ENCODE assay signal across 8 mouse cellular contexts in the genomic region with DNA sequence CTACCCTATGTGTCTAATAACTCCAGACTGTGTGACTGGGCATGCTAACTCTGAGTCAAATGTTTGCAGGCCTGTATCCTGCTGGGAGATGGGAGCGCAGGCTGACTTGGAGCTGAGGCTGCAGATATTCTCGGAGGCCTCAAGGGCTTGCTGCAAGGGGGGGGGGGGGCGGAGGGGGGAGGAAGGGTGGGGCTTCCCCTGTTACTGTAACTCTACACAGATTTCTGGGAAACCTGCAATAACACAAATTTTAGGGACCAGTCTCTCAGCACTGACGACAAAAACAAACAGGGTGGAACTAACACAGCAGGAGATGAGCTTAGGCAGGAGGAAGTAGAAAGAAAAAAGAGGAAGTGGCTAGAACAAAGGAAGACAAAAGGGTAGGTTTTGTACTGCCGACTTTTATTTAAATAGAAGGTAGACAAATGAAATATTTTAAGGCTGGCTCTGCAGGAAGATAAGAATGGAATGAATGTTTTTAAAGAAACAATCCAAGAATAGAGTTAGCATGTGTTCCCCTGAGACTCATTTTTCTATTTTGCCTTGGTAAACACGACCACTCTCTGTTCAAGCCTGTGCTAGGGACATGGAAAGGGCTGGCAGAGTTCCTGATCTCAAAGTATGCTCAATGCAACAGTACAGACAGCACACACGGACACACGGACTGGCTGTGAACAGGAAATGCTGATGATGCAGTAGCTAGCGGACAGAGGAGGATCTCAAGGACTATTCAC. TPM values are rescaled to one million over a fixed set of nuclear protein-coding genes. Genes with fewer than 3 reads are reported as not detected.
A peak's percentile ranks its signal among the peaks of the same experiment; 100 is the strongest.
DNase-seq lines count a peak whose midpoint lies in the region; ATAC-seq and TF ChIP-seq lines count a peak whose summit lies in the region.

No protein-coding gene starts in this region.

- TF ChIP-seq POLR2A in lung, adult 2 months (IDR thresholded peaks at IDR 0.05; ENCODE audit: borderline replicate concordance, extremely low read depth, low read depth, low read length): no peak

- H3K27ac ChIP-seq in lung, embryonic 16.5 days (ENCODE audit: low read length): peak overlapping the region; percentile 59
- peak overlapping the region; percentile 88 for H3K27ac ChIP-seq in heart, postnatal 0 days (ENCODE audit: low read depth)
- peak overlapping the region; percentile 46 for H3K27ac ChIP-seq in liver, embryonic 16.5 days (ENCODE audit: low read length)

- H3K9me3 ChIP-seq in lung, embryonic 16.5 days (ENCODE audit: control insufficient read depth, low read length): no peaks in the 10 kb centered on the region
- no peaks in the 10 kb centered on the region for H3K9me3 ChIP-seq in heart, postnatal 0 days (replicated peaks; ENCODE audit: control insufficient read depth, low read length)
- H3K9me3 ChIP-seq in liver, embryonic 16.5 days (replicated peaks; ENCODE audit: control insufficient read depth, low read length): no peaks in the 10 kb centered on the region

- no peaks in the 10 kb centered on the region for H3K36me3 ChIP-seq in lung, embryonic 16.5 days (ENCODE audit: control insufficient read depth, insufficient read depth, low read length)
- no peaks in the 10 kb centered on the region for H3K36me3 ChIP-seq in heart, postnatal 0 days (replicated peaks; ENCODE audit: control insufficient read depth, insufficient read depth, low read length)
- no peaks in the 10 kb centered on the region for H3K36me3 ChIP-seq in liver, embryonic 16.5 days (ENCODE audit: control insufficient read depth, insufficient read depth)

- no peak overlapping the region for H3K4me3 ChIP-seq in lung, embryonic 16.5 days (ENCODE audit: low read length)
- H3K4me3 ChIP-seq in lung, adult 2 months (replicated peaks; ENCODE audit: extremely low read depth, low read depth, low read length): no peak overlapping the region
- no peak overlapping the region for H3K4me3 ChIP-seq in heart, postnatal 0 days (ENCODE audit: low read depth, low read length)
- no peak overlapping the region for H3K4me3 ChIP-seq in liver, embryonic 16.5 days (ENCODE audit: low read depth, low read length)

- DNase-seq in lung, adult 2 months: no peak
- peak; percentile 84 for DNase-seq in heart, postnatal 0 days (ENCODE audit: low spot score)
- no peak for DNase-seq in left cerebral cortex, postnatal 36 days (ENCODE audit: low spot score in 2 of 2)
- DNase-seq in embryo, embryonic 11 days: no peak
- no peak for DNase-seq in testis, postnatal 10 days (ENCODE audit: low spot score)

- TF ChIP-seq CTCF in lung, adult 2 months (IDR thresholded peaks at IDR 0.05; ENCODE audit: insufficient read depth, low read length): no peak
- TF ChIP-seq CTCF in heart, postnatal 0 days (IDR thresholded peaks at IDR 0.05; ENCODE audit: low read depth): no peak

- no peaks in the 10 kb centered on the region for H3K27me3 ChIP-seq in lung, embryonic 16.5 days (ENCODE audit: control insufficient read depth, insufficient read depth, low read depth, low read length)
- no peaks in the 10 kb centered on the region for H3K27me3 ChIP-seq in heart, postnatal 0 days (ENCODE audit: control insufficient read depth, insufficient read depth, low read length)
- no peaks in the 10 kb centered on the region for H3K27me3 ChIP-seq in liver, embryonic 16.5 days (ENCODE audit: control insufficient read depth, insufficient read depth, low read depth, low read length)

- ATAC-seq in lung, embryonic 16.5 days (ENCODE audit: low read depth): peak; percentile 71
- peak; percentile 97 for ATAC-seq in activated CD4-positive, CD25-positive, alpha-beta regulatory T cell, adult 4 months
- ATAC-seq in heart, postnatal 0 days (ENCODE audit: insufficient read depth, low read depth): peak; percentile 83
- peak; percentile 40 for ATAC-seq in liver, embryonic 16.5 days (ENCODE audit: low read depth)

- intact Hi-C loops in left cerebral cortex, postnatal 36 days (cut with DNase I): no loop called here

- 19% methylated on average over 8 of the region's 9 CpGs for WGBS in lung, embryonic 16.5 days
- WGBS in lung, adult 2 months: 7% methylated on average over 8 of the region's 9 CpGs
- WGBS in heart, postnatal 0 days: 24% methylated on average over 8 of the region's 9 CpGs
- 21% methylated on average over 8 of the region's 9 CpGs for WGBS in liver, embryonic 16.5 days (ENCODE audit: insufficient replicate concordance)

- TF ChIP-seq EP300 in heart, postnatal 0 days (IDR thresholded peaks at IDR 0.05; ENCODE audit: low read depth): peak; percentile 57; the same call in 1 of the 2 replicates

- no peak overlapping the region for H3K9ac ChIP-seq in lung, embryonic 16.5 days (ENCODE audit: low read length)
- H3K9ac ChIP-seq in heart, postnatal 0 days (replicated peaks; ENCODE audit: low read depth, low read length): no peak overlapping the region; the same call in 1 of the 2 replicates
- H3K9ac ChIP-seq in liver, embryonic 16.5 days (ENCODE audit: low read depth, low read length): no peak overlapping the region

- H3K4me1 ChIP-seq in lung, embryonic 16.5 days (replicated peaks; ENCODE audit: control insufficient read depth, insufficient read depth, low read length): peaks cover 10% of the 10 kb centered on the region
- H3K4me1 ChIP-seq in lung, adult 2 months (ENCODE audit: control insufficient read depth, insufficient read depth, low read length): peaks cover 11% of the 10 kb centered on the region
- H3K4me1 ChIP-seq in heart, postnatal 0 days (ENCODE audit: control insufficient read depth, insufficient read depth): 0 out of 2 replicates have a peak, but pooled peaks cover 6% of the 10 kb centered on the region
- H3K4me1 ChIP-seq in liver, embryonic 16.5 days (ENCODE audit: control insufficient read depth, low read depth, low read length): peaks cover 25% of the 10 kb centered on the region

- no peak overlapping the region for H3K4me2 ChIP-seq in lung, embryonic 16.5 days (ENCODE audit: low read depth, low read length)
- H3K4me2 ChIP-seq in heart, postnatal 0 days (ENCODE audit: low read depth, low read length): peak overlapping the region; percentile 24; the same call in 1 of the 2 replicates
- no peak overlapping the region for H3K4me2 ChIP-seq in liver, embryonic 16.5 days (ENCODE audit: low read depth, low read length)

RNA-seq across cellular contexts. Expression of a gene that starts 42.4 kb away (rescaled TPM):
- polyA plus RNA-seq in lung, embryonic 16.5 days (2015; fragmentation: Nextera tagmentation; extraction: Ambion mirVana): 65.7 and 67.2 TPM in 2 replicates
- polyA plus RNA-seq in lung, adult 2 months (2012; rRNA removed): 15.0 and 17.5 TPM in 2 replicates
- polyA plus RNA-seq in activated CD4-positive, CD25-positive, alpha-beta regulatory T cell, adult 4 months (2017; shearing (Covaris generic)): 10 to 100 TPM; 67.6 to 79.9 TPM
- 16.5 and 38.1 TPM in 2 replicates for total RNA-seq in heart, postnatal 0 days (2014; rRNA removed; ENCODE audit: low replicate concordance)
- 26.7 and 27.9 TPM in 2 replicates for polyA plus RNA-seq in heart, postnatal 0 days (2015; fragmentation: Nextera tagmentation; extraction: Ambion mirVana)
- polyA plus RNA-seq in liver, embryonic 16.5 days (2015; fragmentation: Nextera tagmentation; extraction: Ambion mirVana): 25.7 and 26.2 TPM in 2 replicates
- 10 to 100 TPM; 27.6 to 47.0 TPM for total RNA-seq in left cerebral cortex, postnatal 36 days (2021)

Comparison
In these comparisons a context has a peak if more than half of its experiments do, and no peak if none do; other contexts are left out.
1. ATAC-seq: peak in every context shown above with its lines; median percentile 97 in activated CD4-positive, CD25-positive, alpha-beta regulatory T cell, adult 4 months; 83 in heart, postnatal 0 days; 71 in lung, embryonic 16.5 days; 40 in liver, embryonic 16.5 days.